Mouse (Mus musculus) megakaryocyte, embryonic 14.5 days (primary cell): ENCODE results near the gene Zfp575. TPM values are rescaled to one million over a fixed set of nuclear protein-coding genes. Genes with fewer than 3 reads are reported as not detected.

Source experiments
- H3K27me3 ChIP-seq: replicated peaks from 2 replicates; pipeline ENCODE3; 2012; ENCODE audit warnings: inconsistent platforms
- H3K36me3 ChIP-seq: replicated peaks from 2 replicates; pipeline ENCODE3; 2012; ENCODE audit warnings: low read length, inconsistent platforms, mixed read lengths
- H3K4me1 ChIP-seq: 2 replicates; pipeline ENCODE4 v1.6.1; 2012; ENCODE audit warnings: inconsistent platforms
- H3K4me3 ChIP-seq: replicated peaks from 2 replicates; pipeline ENCODE3; 2012; ENCODE audit warnings: moderate library complexity, mild to moderate bottlenecking, inconsistent platforms
- H3K9me3 ChIP-seq: 2 replicates; pipeline ENCODE4 v1.6.1; 2012; ENCODE audit warnings: inconsistent platforms
- FLI1 ChIP-seq: IDR thresholded peaks from 2 replicates; pipeline ENCODE4 v1.6.1; 2012; ENCODE audit warnings: low read length, inconsistent platforms, mixed read lengths
- GATA1 ChIP-seq: IDR thresholded peaks from 3 replicates; pipeline ENCODE4 v1.6.1; 2012; ENCODE audit warnings: mixed read lengths, low read length, inconsistent platforms, borderline replicate concordance
- polyA plus RNA-seq: library from polyadenylated mRNA; stranded (reverse); fragments of >175 nt; gene quantifications from 2 replicates; pipeline ENCODE4 v1.2.3, GENCODE M21; 2012; ENCODE audit warnings: low replicate concordance; ENCODE audit not compliant: insufficient read depth

The Zfp575 gene
- polyA plus RNA-seq, 1 experiment, result 0.30 TPM

DNA sequence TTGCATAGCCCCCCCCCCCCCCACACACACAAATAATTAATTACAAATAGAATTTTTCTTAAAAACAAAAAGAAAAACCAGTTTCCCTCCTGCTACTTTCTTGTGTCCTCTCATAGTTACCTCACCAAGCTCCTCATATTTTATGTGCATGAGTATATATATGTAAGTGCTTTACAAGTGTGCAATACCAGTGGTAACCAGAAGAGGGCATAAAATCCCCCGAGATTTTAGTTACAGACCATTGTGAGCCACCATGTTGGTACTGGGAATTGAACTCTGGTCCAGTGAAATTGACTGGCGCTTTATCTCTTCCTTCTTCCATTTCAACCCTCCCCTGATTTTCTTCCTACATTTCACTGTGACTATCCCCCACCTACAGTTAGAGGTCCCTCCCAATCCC is 42.9 kb downstream of the Zfp575 start:
- Histone ChIP-seq H3K9me3 (peaks cover 4% of the 10 kb centered on the region; the same call in 1 of the 2 replicates), H3K4me3 (no peak overlapping the region), H3K36me3 (peaks cover 13% of the 10 kb centered on the region), H3K27me3 (peaks cover 10% of the 10 kb centered on the region), H3K4me1 (peaks cover 20% of the 10 kb centered on the region)
- TF ChIP-seq GATA1 (no peak), FLI1 (no peak)

DNA sequence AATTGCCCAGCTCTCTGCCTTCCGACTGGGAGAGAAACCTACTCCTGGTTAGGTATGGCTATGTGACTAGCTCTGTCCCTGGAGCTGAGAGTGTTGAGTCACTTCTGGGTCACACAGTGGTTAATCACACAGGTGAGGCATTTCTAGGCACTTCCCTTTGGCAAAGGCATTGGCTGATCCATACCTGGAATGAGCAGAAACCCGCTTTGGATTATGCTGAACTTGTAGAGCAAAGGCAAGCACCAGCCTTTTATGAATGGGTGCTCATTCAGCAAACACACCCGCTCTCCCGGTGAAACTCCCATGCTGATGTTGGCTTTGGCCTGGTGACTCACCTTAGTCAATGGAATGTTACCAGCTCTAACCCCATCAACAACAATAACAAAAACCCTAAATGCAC is 47.8 kb downstream of the Zfp575 start:
- H3K9me3 ChIP-seq, result peaks cover 2% of the 10 kb centered on the region; the same call in 1 of the 2 replicates
- H3K4me3 ChIP-seq, result no peak overlapping the region
- peaks cover 18% of the 10 kb centered on the region for H3K36me3 ChIP-seq
- H3K4me1 ChIP-seq, result peaks cover 7% of the 10 kb centered on the region
- no peak for TF ChIP-seq GATA1
- TF ChIP-seq FLI1, result no peak
- H3K27me3 ChIP-seq, result peaks cover 12% of the 10 kb centered on the region

DNA sequence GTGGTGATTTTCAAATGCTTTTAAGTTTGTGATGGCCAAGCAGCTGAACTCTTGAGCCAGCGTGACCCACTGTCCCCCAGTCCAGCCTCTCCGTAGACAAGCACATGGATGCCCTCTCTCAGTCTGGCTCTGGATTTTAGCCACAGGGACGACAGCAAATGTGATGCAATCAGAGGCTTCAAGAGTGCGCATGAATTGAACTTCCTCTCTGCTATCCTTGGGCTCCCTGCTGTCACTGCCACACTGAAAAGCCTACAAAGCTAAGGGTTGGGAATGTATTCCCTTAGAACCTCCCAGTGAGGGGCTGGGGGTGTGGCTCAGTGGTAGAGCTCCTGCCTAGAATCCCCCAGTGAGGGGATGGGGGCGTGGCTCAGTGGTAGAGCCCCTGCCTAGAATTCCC is 48.7 kb downstream of the Zfp575 start:
- Histone ChIP-seq H3K9me3 (no peaks in the 10 kb centered on the region), H3K27me3 (peaks cover 12% of the 10 kb centered on the region), H3K4me1 (peaks cover 7% of the 10 kb centered on the region), H3K4me3 (no peak overlapping the region), H3K36me3 (peaks cover 28% of the 10 kb centered on the region)
- TF ChIP-seq FLI1, result no peak
- no peak for TF ChIP-seq GATA1

- TF ChIP-seq GATA1, result no peak
- TF ChIP-seq FLI1, result no peak
- Histone ChIP-seq H3K27me3 (peaks cover 12% of the 10 kb centered on the region), H3K4me1 (peaks cover 7% of the 10 kb centered on the region), H3K9me3 (no peaks in the 10 kb centered on the region), H3K36me3 (peaks cover 33% of the 10 kb centered on the region), H3K4me3 (no peak overlapping the region)
Observed at GRCm38 (mm10) chr7:24538154-24538553, 49.3 kb downstream of the Zfp575 start.

- peak overlapping the region; percentile 55 for H3K4me3 ChIP-seq
- H3K9me3 ChIP-seq, result no peaks in the 10 kb centered on the region
- peaks cover 7% of the 10 kb centered on the region for H3K4me1 ChIP-seq
- no peak for TF ChIP-seq GATA1
- no peak for TF ChIP-seq FLI1
- H3K36me3 ChIP-seq, result peaks cover 37% of the 10 kb centered on the region
- peaks cover 12% of the 10 kb centered on the region for H3K27me3 ChIP-seq
Observed at GRCm38 (mm10) chr7:24537591-24537990, 49.9 kb downstream of the Zfp575 start.

DNA sequence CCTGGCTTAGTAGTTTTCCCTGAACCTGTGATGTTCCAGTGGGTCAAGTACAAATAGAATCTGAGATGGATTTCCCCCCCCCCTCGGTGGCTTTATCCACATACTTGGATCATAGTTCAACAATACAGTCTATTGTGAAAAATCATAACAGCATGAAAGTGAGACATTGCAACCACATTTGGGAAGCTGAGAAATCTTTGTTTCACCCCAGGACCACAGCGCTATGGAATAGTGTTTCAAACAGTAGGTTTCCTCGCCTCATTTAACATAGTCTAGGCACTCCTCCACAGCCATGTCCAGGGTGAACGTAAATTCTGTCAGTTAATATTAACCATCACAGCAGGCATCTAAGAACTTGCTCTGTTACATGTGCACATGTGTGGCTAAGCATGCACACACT is 50.4 kb downstream of the Zfp575 start:
- TF ChIP-seq FLI1, result no peak
- TF ChIP-seq GATA1, result no peak

DNA sequence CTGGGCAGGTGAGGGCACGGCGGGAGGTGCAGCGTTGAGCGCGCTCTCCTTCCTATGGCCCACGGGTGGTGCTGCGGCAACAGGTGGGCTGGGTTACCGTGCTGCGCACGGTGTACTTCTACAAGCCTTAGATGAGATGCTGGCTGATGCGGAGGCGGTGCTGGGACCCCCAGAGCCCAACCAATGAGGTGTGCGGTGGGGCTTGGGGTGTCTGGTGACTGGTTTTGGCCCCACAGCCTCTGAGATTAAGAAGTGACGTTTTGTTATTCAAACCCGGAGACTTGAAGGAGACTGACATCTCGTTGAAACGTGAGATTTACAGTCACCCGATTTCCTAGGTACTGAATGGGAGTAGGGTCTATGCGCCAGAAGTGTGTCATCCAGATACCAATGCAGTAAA is 53.1 kb downstream of the Zfp575 start:
- no peak overlapping the region for H3K4me3 ChIP-seq
- H3K36me3 ChIP-seq, result peaks cover 42% of the 10 kb centered on the region
- peaks cover 33% of the 10 kb centered on the region for H3K4me1 ChIP-seq
- TF ChIP-seq FLI1 (no peak), GATA1 (no peak)
- peaks cover 1% of the 10 kb centered on the region for H3K27me3 ChIP-seq
- no peaks in the 10 kb centered on the region for H3K9me3 ChIP-seq

More for the DNA sequence above, 50.4 kb downstream of the Zfp575 start:
- H3K4me1 ChIP-seq, result peaks cover 12% of the 10 kb centered on the region
- peaks cover 42% of the 10 kb centered on the region for H3K36me3 ChIP-seq
- H3K4me3 ChIP-seq, result no peak overlapping the region
- H3K27me3 ChIP-seq, result peaks cover 8% of the 10 kb centered on the region
- H3K9me3 ChIP-seq, result no peaks in the 10 kb centered on the region

Other genes with a start within 250 kb of the Zfp575 start
- gene Lypd5, start 238.4 kb downstream of the Zfp575 start, polyA plus RNA-seq, result not detected in 2 replicates
- 9.0 and 25.3 TPM in 2 replicates for gene Kcnn4, start 217.4 kb downstream of the Zfp575 start, polyA plus RNA-seq
- gene Smg9, start 188.0 kb downstream of the Zfp575 start, polyA plus RNA-seq, result 42.3 and 58.9 TPM in 2 replicates
- 0.28 TPM in 1 of 2 replicates, not detected in the other for gene Irgc1, start 135.3 kb downstream of the Zfp575 start, polyA plus RNA-seq
- 14.6 and 56.5 TPM in 2 replicates for gene Plaur, start 125.2 kb downstream of the Zfp575 start, polyA plus RNA-seq
- gene Cadm4, start 105.6 kb downstream of the Zfp575 start, polyA plus RNA-seq, result not detected in 2 replicates
- 33.9 and 51.4 TPM in 2 replicates for gene Zfp428, start 80.6 kb downstream of the Zfp575 start, polyA plus RNA-seq
- gene AC161166.1, start 75.2 kb downstream of the Zfp575 start, polyA plus RNA-seq, result not detected in 2 replicates
- gene Irgq, start 57.0 kb downstream of the Zfp575 start, polyA plus RNA-seq, result 2.9 and 3.1 TPM in 2 replicates
- not detected in 2 replicates for gene Pinlyp, start 41.5 kb downstream of the Zfp575 start, polyA plus RNA-seq
- gene Xrcc1, start 41.4 kb downstream of the Zfp575 start, polyA plus RNA-seq, result 101 and 159 TPM in 2 replicates
- gene Ethe1, start 98 bp downstream of the Zfp575 start, polyA plus RNA-seq, result 14.5 and 17.5 TPM in 2 replicates
- gene Phldb3, start 23.1 kb upstream of the Zfp575 start, polyA plus RNA-seq, result 2.0 and 8.9 TPM in 2 replicates
- gene Lypd3, start 48.9 kb upstream of the Zfp575 start, polyA plus RNA-seq, result not detected in 2 replicates
- not detected in 2 replicates for gene Tex101, start 89.0 kb upstream of the Zfp575 start, polyA plus RNA-seq
- not detected in 2 replicates for gene BC049730, start 121.6 kb upstream of the Zfp575 start, polyA plus RNA-seq
- not detected in 2 replicates for gene Gm4763, start 139.3 kb upstream of the Zfp575 start, polyA plus RNA-seq
- 0.27 TPM in 1 of 2 replicates, not detected in the other for gene Cd177, start 172.7 kb upstream of the Zfp575 start, polyA plus RNA-seq
- 0.35 TPM in 1 of 2 replicates, not detected in the other for gene Ceacam10, start 189.6 kb upstream of the Zfp575 start, polyA plus RNA-seq